Mouse (Mus musculus): ENCODE measurements at regions not wholly inside any gene's neighbourhood (a gene's known extent, or its start where the extent isn't known, plus 50 kb on each side); places are given as distances from the start of the nearest gene placed in this dataset.

- DNase-seq (ENCODE audit: low spot score) = peak; percentile 45
These were observed 341.8 kb upstream of the Mms22l start for GRCm38 (mm10) chr4:24154418-24154817.

DNA sequence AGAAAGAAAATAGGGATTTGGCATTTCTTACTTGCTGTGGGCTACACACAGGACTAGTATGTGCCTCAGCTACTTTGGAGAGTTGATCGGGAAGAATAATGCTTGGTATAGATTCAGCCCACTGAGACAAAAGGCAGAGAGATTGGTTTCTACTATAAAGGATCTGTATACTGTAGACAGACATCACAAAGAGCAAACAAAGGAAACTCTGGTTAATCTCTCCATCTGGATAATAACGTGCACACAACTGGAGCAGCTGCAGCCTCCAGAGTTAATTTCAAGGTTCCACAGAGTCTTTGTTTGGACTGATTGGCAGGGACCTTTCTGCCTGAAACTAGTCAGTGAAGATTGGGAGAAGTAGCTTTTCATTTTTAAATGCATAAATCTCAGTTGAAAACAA is 322.5 kb upstream of the Mms22l start:
- no peak for DNase-seq (ENCODE audit: low spot score)

DNA sequence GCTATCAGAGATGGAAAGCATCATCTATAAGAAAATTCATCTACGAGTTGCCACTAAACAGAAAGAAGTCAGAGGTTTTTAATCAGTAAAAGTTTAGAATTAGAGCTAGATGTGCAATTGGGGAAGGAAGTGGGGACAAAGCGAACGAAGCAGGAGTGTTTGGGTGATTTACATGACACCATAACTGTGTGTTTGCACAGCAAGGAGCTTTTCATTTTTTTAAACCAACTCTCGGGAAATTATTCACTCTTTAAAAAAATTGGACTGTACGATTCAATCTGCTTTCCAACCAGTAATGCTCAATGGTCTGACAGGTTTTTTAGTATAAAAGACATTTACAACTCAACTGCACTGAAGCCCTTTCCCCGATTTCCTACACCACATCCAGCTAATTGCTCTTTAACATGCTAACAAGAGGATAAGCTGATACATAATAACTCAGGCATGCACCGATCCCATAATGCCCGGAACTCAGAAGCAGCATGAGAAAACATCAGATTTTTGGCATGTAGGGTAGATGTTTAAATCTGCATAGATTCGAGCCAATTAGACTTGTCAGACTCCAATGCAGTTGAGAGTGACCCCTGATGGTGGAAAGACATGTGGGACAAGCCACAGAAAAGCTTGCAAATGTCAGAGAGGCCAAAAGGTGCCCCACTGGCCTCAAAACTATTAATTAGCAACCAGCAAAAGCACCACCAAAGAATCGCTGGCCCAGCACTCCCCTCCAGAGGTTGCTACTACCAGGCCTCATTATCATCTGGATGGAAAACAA is 282.8 kb upstream of the Mms22l start:
- DNase-seq (ENCODE audit: low spot score) = no peak

DNA sequence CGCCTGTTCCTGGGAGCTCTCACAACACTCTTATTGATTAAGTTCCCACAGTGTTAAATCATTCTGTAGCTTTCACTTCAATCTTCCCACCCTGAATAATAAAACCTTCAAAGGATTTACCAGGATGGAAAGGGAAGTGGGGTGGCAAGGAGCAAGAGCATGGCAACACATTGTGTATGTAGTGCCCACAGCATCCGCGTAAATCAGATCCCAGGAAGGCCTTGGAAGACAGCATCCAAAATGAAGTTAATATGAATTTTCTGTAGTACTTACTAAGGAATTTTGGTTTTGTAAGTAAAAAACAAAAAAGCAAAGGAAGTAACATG is 282.3 kb upstream of the Mms22l start:
- DNase-seq (ENCODE audit: low spot score) = no peak

DNA sequence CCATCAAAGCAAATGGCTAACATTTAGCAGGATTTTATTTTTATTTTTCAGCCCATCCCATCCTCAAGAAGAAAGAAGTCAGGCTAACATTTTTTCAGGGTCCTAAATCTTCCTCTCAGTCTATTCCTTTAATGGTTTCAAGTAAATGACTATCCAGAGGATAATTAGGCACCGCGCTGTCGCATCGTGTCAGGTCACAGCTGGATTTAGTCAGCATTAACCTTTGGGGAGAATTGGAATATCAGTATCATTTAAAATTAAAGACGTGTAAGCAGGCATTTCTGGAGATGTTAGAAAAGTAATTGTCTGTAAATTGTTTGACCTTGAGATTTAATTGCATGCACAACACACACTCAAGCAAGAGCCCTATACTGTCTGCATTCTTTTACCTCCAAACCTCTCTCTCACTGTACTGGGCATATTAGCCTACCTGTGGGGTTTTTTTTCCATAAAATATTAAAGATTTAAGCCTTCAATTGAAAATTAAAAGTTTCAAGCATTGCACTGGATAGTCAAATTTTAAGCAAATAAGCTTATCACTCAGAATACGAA is 277.8 kb upstream of the Mms22l start:
- no peak for DNase-seq (ENCODE audit: low spot score)

GRCm38 (mm10) chr4:24219074-24219497 is 277.2 kb upstream of the Mms22l start:
- DNase-seq (ENCODE audit: low spot score) = no peak

GRCm38 (mm10) chr4:24219583-24219982 is 276.7 kb upstream of the Mms22l start:
- no peak for DNase-seq (ENCODE audit: low spot score)

- no peak for DNase-seq (ENCODE audit: low spot score)
These were observed 251.1 kb upstream of the Mms22l start for GRCm38 (mm10) chr4:24245124-24245523.

- no peak for DNase-seq (ENCODE audit: low spot score)
These were observed 247.9 kb upstream of the Mms22l start for GRCm38 (mm10) chr4:24248142-24249054.

DNA sequence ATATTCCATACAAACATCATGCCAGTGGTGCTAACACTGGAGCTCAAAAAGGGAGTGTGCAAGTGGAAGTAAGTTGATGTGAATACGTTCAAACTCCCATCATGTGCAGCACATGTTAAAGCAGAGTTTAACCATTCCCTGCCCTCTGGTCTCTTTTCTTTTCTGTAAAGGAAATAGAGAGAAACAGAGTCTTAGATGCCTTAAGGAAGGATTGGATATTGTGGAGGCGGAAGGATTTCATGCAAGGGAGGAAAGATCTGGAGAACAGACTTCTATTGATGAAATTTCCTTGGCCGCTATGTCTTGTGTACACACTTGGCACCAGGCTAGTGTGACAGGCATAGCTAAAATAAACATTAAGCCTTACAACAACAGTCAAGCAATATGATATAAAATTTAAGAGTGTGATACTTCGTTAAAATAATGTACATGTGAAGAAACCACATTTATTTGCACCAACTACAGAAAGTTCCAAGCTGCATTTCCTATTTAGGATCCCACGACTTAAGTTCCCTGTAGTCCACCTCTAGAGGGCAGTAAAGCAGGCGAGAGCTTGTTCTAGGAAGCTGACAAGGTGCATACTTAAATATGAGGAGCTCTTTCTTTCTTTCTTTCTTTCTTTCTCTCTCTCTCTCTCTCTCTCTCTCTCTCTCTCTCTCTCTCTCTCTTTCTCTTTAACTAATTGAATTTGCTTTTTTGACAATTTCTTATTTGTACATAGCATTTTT is 246.8 kb upstream of the Mms22l start:
- DNase-seq (ENCODE audit: low spot score) = no peak

DNA sequence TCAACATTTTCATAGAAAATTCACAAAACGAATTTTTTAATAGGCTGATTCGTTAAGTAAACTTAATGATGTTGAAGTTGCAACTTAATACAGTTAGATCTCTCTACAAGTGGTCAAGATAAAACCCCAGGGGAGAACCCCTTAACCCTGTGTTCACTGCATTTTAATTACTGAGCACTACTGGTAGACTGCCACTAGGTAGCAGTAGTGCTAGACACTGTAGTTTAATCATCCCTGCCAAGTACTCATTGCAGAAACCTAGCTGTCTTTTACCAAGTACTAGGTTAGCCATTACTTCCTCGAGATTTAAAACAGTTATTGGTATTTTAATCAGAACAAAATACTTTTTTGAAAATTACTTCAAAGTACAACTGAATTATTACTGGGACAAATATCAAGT is 218.1 kb upstream of the Mms22l start:
- DNase-seq (ENCODE audit: low spot score) = no peak
